Mouse (Mus musculus): ENCODE measurements at regions not wholly inside any gene's neighbourhood (a gene's known extent, or its start where the extent isn't known, plus 50 kb on each side); places are given as distances from the start of the nearest gene placed in this dataset.

- Histone ChIP-seq H3K36me3 (ENCODE audit: insufficient read depth, low read length) (no peaks in the 10 kb centered on the region), H3K27me3 (ENCODE audit: insufficient read depth, low read length) (no peaks in the 10 kb centered on the region), H3K9me3 (ENCODE audit: low read length) (no peaks in the 10 kb centered on the region), H3K9ac (replicated peaks; ENCODE audit: low read length, poor library complexity, severe bottlenecking) (no peak overlapping the region), H3K4me3 (ENCODE audit: low read depth, low read length) (no peak overlapping the region), H3K27ac (ENCODE audit: low read depth, low read length) (no peak overlapping the region), H3K4me2 (ENCODE audit: low read depth, low read length, poor library complexity, severe bottlenecking) (no peak overlapping the region), H3K4me1 (ENCODE audit: insufficient read depth, low read length) (no peaks in the 10 kb centered on the region)
- DNase-seq (ENCODE audit: low spot score) (no peak), ATAC-seq (ENCODE audit: low FRiP score) (no peak)
- 70% methylated on average over 5 of the region's 5 CpGs for WGBS
- no peak for TF ChIP-seq CTCF (IDR thresholded peaks at IDR 0.05)
Measured at GRCm38 (mm10) chr12:14687263-14687662, 535.4 kb upstream of the Fam84a start.

- no peak overlapping the region for H3K4me2 ChIP-seq (ENCODE audit: low read depth, low read length, poor library complexity, severe bottlenecking)
- no peaks in the 10 kb centered on the region for H3K4me1 ChIP-seq (ENCODE audit: insufficient read depth, low read length)
- TF ChIP-seq CTCF (IDR thresholded peaks at IDR 0.05), result no peak
- 75% methylated on average over 3 of the region's 3 CpGs for WGBS
- ATAC-seq (ENCODE audit: low FRiP score) (no peak), DNase-seq (ENCODE audit: low spot score) (peak; percentile 49)
- no peaks in the 10 kb centered on the region for H3K36me3 ChIP-seq (ENCODE audit: insufficient read depth, low read length)
- H3K9ac ChIP-seq (replicated peaks; ENCODE audit: low read length, poor library complexity, severe bottlenecking), result no peak overlapping the region
- H3K27me3 ChIP-seq (ENCODE audit: insufficient read depth, low read length), result no peaks in the 10 kb centered on the region
- H3K4me3 ChIP-seq (ENCODE audit: low read depth, low read length), result no peak overlapping the region
- no peak overlapping the region for H3K27ac ChIP-seq (ENCODE audit: low read depth, low read length)
- H3K9me3 ChIP-seq (ENCODE audit: low read length), result no peaks in the 10 kb centered on the region
Measured at GRCm38 (mm10) chr12:14676230-14676629, 524.4 kb upstream of the Fam84a start.

GRCm38 (mm10) chr12:14665909-14666308, 514.1 kb upstream of the Fam84a start:
- DNase-seq (ENCODE audit: low spot score) (peak; percentile 69), ATAC-seq (ENCODE audit: low FRiP score) (peak; percentile 31; the same call in 1 of the 2 replicates)
- no peak for TF ChIP-seq CTCF (IDR thresholded peaks at IDR 0.05)
- Histone ChIP-seq H3K27me3 (ENCODE audit: insufficient read depth, low read length) (no peaks in the 10 kb centered on the region), H3K36me3 (ENCODE audit: insufficient read depth, low read length) (no peaks in the 10 kb centered on the region), H3K9me3 (ENCODE audit: low read length) (no peaks in the 10 kb centered on the region), H3K4me3 (ENCODE audit: low read depth, low read length) (no peak overlapping the region), H3K4me2 (ENCODE audit: low read depth, low read length, poor library complexity, severe bottlenecking) (no peak overlapping the region), H3K27ac (ENCODE audit: low read depth, low read length) (no peak overlapping the region), H3K4me1 (ENCODE audit: insufficient read depth, low read length) (no peaks in the 10 kb centered on the region), H3K9ac (replicated peaks; ENCODE audit: low read length, poor library complexity, severe bottlenecking) (no peak overlapping the region)
- 80% methylated on average over 2 of the region's 2 CpGs for WGBS
